Mouse (Mus musculus): ENCODE data around the gene Tmprss4. TPM values are rescaled to one million over a fixed set of nuclear protein-coding genes. Genes with fewer than 3 reads are reported as not detected.

The Tmprss4 gene
- total RNA-seq, 2 experiments from 2014 or later, result 0.12 TPM; not detected in 1

DNA sequence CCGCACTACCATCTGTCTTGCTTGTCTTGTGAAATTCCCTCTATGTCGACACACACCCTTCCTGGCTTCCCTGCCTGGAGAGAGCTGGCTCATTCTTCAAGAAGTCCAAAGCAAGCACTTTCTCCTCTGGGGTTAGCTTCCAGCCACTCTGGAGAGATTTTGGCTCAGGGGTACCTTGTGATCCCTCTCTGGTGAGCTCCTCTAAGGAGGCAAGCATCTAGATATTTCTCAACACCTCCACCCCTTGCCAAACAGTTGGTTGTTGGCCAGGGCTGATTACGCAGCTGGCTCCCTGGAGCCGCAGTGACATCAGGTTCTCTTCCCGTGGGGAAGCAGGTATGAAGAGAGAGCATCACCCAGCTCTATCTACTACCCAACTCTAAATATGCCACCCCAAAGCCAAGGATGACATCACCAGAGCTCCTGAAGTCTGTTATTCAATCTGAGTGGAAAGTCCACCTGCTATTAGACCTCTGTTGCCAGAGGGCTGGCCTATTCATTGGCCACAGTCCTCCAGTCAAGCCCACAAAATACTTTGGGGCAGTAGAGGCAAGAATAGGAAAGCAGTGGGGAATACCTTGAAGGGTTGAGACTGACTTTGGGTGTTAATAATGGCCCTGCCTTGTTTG lies 2.5 kb downstream of the Tmprss4 start:
- DNase-seq, result no peak
- intact Hi-C loops (cut with DNase I), result no loop called here

DNA sequence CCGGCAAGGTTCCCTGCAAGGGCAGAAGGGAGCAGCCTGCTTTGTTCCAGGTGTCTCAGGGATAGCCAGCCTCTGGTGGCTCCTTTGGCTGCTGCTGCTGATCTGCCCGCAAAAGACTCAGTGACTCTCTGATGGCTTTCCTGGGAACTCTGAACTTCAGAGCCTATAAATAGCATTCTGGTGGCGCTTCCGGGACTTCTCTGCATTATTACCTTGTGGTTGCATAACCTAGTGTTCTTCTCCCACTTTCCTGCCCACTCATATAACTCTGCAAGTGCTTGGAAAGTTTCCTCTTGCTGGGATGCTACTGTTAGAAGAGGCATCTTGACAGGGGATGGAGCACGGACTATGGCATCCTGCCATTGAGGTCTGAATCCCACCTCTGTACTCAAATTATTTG lies 6.3 kb downstream of the Tmprss4 start:
- intact Hi-C loops (cut with DNase I), result no loop called here
- no peak for DNase-seq

DNA sequence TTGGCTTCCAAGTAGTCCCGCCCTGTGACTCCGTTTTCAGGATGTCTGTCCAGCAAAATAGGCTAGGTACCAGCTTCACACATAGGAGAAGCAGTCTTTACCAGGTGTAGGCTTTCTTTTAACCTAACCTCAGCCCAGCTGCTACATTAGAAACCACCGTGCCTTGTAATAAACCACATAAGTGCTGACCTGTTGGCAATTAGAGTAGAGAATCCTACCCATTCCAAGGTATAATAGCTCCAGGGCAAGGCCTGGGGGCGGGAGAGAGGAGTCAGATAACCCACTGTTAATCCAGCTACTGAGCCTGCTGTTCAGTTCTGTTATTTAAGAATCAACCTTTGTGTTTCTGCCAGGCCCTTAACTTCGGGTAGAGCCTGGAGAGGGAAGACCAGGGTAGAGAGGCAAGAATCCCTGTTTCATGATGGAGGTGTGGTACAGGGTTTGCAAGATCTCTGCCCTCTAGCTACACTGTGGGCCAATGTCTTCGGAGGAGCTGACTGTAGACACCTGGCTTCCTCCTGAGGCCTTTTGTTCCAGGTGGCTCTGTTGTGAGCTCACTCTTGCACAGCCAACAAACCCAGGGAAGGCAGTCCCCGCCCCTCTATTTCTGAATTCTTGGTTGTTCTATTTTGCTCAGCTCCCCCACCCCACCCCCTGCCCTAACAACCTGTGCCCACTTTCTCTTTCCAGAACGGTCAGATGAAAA lies 7.6 kb downstream of the Tmprss4 start:
- intact Hi-C loops (cut with DNase I), result no loop called here

DNA sequence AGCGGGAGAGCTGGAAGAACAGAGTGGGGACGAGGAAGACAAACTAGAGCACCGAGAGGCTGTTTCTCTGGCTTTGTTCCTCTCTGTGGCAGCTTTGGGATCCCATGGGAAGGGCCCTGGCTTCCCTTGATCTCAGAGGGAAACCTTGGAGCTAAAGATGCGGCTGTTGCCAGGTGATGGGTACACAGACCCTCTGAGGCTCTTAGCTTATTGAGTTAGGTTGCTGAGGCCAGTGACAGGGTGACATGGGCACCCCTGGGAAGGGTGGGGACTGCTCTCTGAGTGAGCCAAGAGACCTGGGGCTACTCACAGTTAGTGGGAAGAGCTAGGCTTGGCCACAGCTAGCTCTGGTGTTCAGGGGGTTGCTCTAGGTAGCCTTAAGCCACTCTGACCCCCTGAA lies 8.4 kb downstream of the Tmprss4 start:
- intact Hi-C loops (cut with DNase I), result no loop called here
- no peak for DNase-seq

More for the DNA sequence above, 7.6 kb downstream of the Tmprss4 start:
- no peak for DNase-seq

DNA sequence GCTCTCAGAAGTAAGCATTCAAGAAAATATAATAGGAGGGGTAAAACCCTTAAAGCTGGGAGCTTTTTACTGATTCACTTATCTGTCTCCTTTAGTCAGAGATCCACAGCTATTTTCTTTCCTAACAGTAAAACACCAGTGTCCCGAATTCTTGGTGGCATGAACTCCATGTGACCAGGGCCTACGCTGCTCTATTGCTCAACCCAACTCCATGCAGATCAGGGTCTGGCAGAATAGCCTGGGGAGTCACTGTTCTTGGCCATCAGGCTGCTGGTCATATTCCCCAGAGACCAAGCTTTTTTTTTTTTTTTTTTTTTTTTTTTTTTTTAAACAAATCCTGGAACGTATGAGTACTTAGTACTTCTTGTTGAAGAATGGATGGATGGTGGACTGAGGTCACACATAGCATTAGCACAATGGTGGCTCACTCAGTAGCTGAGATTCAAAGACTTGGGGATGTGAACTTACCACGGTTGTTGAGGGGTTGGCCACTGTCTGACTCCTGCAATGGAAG lies 14.2 kb downstream of the Tmprss4 start:
- intact Hi-C loops (cut with DNase I), result no loop called here
- DNase-seq, result no peak

DNA sequence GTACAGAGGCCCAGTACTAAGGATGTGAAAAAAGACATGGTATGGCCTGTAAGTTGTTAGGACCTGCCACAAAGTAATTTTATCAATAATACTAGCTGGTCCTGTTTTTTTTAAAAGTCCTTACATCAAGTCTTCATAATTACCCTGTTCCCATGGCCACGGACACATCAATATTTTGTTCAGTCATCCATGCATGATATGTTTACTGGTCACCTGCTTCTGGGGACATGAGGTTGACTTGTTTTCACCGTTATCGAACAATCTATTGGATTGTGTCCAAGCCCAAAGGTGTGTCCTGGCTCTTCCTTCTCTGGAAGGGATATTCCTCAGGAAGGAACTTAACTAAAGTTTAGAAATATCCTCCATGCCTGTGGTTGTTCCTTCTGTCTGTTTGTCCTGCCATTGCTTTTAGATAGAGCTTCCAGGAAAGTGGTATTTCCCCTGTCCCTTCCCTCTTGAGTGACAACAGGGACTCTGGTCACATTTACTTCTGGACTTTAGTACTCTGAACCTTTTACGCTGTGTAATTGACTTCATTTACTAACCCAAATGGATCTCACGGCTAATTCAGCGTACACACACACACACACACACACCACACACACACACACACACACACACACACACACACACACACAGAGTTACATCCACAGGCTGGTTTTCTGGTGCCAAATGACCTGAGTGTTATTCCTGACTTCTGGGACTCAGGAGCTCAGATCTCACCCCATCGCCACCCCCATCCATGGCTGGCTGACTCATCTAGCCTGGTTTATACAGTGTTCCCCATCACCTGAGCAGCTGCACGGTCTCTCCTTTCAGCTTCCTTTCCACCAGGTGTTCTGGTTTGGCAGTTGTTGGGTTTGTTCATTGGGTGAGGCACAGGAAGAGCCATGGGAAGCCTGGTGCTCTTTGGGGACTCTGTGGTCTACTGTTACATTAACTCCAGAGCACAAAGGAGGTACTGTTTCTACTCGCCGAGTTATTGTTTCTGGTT lies 15.0 kb downstream of the Tmprss4 start:
- intact Hi-C loops (cut with DNase I), result no loop called here
- DNase-seq, result no peak

DNA sequence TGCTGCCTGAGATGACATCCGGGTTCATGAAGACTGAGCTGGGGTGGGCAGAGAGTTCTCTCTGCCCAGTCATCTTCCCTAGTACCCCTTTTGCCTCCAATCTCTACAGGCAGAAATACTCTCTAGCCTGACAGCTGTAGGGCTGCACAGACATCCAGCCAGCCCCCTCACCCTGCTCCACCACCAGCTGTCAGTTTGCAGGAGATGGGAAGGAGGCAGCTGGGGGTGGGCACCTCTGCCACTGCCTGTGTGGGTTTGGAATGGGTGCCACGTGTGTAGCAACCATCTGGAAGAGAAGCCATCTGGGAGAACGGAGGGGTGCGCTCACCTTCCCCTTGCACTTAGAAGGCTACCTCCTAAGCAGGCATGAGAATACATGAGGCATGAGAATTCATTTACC lies 18.6 kb downstream of the Tmprss4 start:
- intact Hi-C loops (cut with DNase I), result no loop called here
- no peak for DNase-seq

DNA sequence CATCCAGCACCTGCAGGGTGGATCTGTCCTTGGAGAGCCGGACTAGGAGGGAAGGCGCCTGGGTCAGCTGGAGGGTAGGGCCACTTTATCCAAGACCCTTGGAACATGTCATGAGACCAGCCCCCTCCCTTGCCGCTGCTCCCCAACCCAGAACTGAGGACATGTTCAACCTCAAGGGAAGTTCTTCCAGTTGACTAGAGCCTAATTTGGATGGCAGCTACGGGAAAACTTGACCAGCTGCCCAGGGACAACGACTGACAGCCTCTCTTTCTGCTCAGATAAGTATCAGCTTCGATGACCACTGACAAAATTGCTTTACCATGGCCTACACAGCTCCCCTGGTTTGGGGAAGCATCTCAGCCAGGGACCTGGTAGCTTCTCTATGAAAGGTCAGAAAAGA lies 20.6 kb downstream of the Tmprss4 start:
- DNase-seq, result no peak
- intact Hi-C loops (cut with DNase I), result no loop called here

DNA sequence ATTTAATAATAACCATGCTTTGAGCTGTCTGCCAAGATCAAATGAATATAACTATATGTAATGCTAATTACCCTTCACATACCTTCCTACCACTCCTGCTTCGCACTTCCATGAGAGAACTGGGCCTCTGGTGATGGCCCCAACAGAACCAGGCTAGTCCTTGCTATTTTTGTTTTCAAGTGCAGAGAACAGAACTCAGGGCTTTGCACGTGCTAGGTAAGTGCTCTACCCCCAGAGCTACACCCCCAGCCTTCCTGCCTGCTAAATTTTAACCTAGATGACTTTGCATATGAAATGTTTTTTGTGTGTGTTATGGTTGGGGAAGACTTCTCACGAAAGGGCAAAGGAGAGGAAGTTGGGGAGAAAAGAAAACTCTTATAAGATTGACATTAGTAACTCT lies 21.4 kb downstream of the Tmprss4 start:
- DNase-seq, result no peak
- intact Hi-C loops (cut with DNase I), result no loop called here

DNA sequence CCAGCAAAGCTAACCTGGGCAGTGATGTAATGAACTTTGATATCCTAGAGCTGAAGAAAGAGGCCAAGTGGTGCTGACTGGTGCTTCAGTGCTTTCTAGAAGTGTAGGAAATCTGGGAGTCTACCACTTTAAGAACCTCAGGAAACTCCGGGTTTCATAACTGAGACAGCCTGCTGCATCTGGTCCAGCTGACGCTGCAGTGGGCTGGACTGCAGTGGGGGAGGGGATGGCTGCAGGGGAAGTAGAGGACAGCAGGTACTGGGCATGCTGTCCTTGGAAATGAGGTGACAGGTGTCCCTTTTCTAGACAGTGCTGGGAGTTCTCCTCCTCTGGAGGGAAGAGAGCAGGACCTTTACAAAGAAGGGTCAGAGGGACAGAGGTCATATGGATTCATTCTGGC lies 22.1 kb downstream of the Tmprss4 start, which contains the start of gene BC049352:
BC049352 (plus strand) TSS at position 238 of the 400 bp plus-strand sequence.
- intact Hi-C loops (cut with DNase I), result no loop called here
- DNase-seq, result no peak

DNA sequence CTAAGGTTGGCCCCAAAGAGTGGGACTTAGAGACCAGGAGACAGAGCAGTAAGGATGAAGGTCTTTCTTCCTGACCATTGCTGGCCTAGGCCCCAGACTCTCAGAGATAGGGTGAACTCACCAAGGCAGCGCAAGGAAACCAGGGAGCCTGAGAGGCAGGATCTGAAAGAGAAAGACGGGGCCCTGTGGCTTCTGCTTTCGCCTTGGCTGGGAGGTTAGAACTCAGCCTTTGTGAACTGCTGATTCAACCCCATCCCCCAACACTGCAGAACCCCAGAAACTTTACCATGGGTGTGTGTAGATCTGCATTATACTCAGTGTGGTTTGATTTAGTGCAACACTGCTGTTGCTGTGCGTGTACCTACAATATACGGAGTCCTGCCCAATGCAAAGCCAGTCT lies 24.6 kb downstream of the Tmprss4 start:
- DNase-seq, result no peak
- intact Hi-C loops (cut with DNase I), result no loop called here

DNA sequence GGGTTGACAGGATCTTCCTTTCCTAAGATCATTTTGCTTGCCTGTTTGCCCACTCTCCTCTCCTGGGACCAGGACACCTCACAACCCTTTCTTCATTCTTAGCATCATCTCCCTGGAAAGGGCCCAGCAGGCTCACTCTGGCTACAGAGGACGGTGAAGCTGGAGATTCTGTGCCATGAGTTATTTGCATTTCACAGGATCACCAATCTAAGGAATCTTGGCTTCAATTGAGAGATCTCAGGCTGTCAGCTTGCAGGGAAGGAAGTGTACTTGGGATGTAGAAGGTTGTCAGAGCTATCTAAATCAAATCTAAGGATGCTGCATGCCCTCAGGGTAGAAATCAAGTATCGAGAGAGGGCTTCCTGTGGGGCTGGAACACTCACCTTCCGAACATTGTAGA lies 30.4 kb downstream of the Tmprss4 start:
- intact Hi-C loops (cut with DNase I), result no loop called here
- no peak for DNase-seq

DNA sequence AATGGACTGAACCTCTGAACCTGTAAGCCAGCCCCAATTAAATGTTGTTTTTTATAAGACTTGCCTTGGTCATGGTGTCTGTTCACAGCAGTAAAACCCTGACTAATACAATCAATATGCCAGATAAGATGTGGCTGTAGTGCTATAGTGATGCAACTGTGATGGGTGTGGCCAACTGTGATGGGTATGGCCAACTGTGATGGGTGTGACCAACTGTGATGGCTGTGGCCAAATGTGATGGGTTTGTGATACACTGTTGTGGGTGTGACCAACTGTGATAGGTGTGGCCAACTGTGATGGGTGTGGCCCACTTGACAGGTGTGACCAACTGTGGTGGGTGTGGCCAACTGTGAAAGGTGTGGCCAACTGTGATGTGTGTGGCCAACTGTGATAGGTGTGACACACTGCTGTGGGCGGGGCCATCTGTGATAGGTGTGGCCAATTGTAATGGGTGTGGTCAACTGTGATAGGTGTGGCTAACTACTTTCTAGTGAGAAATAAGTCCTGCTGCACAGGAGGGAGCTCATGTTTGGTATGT lies 32.8 kb downstream of the Tmprss4 start:
- intact Hi-C loops (cut with DNase I), result no loop called here
- DNase-seq, result no peak

DNA sequence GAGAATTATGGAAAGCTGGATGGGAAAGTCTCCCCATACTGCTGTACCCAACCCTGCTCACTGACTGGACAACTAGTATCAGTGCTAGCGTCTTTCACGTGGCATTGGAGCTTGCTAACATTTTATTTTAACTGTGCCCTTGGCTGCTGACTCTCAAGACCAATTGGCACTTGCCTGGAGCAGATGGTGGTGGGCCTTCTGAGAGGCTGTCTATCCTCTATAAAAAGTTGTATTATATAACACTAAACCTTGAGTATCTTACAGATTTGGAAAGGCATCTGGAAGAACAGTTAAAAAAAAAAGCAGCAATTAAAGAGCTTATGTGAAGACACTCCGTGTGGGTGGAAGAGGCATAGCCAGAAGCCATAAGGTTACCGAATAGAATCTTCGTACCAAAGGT lies 33.7 kb downstream of the Tmprss4 start:
- DNase-seq, result no peak
- intact Hi-C loops (cut with DNase I), result no loop called here

DNA sequence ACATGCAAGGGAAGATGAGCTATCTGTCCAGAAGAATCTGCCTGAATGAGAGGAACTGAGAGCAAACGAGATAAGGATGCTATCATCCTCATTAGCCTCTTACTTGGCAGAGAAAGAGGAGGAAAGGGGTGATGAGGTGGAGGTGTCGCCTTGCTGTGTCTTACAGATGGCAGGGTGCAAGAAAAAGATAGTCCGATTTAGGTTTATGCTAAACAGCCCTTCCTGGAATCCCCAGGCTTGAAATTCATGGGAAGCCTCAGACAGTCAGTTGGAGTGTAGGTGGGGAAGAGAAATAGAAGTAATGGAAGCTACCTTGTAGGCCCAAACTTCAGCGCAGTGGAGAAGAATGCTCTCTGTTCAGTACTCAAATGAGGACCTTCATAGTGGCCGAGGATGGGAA lies 36.0 kb downstream of the Tmprss4 start:
- intact Hi-C loops (cut with DNase I), result no loop called here
- DNase-seq, result no peak

DNA sequence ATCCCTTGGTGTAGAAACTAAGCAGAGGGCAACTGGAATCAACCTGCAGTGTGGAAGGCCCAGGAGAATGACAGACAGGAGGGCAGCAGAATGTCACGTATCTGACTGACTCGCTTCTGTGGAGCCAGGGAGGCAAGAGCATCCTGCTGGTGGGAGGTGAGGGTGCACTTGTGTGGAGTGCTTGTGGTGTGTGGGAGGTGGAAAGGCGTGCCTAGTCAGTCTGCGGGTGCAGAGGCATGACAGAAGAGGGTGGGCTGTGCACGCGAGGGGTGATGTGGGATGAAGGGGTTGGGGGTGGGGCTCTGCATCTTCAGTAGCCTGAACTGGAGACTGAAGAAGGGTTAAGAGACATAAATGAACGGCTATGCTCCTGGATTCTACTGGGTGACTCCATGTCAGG lies 50.5 kb downstream of the Tmprss4 start:
- intact Hi-C loops (cut with DNase I), result no loop called here
- DNase-seq, result no peak

DNA sequence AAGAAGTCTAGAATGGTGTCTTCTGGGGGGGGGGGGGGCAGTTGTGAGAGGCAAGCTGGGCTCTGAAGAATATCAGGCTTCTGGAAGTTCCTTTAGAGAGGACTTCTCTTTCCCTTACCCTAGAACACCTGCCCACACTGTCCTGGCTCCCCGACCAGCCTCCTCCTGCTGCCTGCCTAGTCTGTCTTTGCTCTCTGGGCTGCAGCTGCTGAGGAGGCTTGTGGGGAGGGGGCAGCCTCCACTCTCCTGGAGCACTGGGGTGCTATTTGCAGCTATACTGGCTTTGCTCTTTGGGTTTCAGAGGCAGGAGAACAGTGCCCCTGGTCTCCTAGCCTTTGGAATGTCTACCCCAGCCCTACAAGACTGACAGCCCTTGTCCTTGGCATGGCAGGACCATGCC lies 53.0 kb downstream of the Tmprss4 start:
- DNase-seq, result no peak
- intact Hi-C loops (cut with DNase I), result no loop called here

DNA sequence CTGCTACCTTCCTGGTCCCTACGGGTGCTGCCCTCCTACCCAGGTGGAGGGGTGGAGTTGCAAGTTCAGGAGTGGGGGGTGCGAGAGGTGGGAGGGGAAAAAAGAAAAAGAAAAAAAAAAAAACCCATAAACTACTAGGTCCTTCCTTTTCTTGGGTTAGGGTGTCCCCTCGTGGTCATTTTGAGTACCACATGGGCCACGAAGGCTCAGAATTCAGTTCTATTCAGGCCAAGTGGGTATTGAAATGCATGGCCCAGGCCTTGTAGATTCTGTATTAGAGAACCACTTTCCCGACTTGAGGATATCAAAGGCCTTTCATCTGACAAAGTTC lies 57.7 kb downstream of the Tmprss4 start:
- DNase-seq, result peak; percentile 58 to 78
- intact Hi-C loops (cut with DNase I), result loop anchor here (1.0 to 5.0 kb wide), 3 partner anchors 25 to 174 kb away; no protein-coding TSS in a partner anchor

DNA sequence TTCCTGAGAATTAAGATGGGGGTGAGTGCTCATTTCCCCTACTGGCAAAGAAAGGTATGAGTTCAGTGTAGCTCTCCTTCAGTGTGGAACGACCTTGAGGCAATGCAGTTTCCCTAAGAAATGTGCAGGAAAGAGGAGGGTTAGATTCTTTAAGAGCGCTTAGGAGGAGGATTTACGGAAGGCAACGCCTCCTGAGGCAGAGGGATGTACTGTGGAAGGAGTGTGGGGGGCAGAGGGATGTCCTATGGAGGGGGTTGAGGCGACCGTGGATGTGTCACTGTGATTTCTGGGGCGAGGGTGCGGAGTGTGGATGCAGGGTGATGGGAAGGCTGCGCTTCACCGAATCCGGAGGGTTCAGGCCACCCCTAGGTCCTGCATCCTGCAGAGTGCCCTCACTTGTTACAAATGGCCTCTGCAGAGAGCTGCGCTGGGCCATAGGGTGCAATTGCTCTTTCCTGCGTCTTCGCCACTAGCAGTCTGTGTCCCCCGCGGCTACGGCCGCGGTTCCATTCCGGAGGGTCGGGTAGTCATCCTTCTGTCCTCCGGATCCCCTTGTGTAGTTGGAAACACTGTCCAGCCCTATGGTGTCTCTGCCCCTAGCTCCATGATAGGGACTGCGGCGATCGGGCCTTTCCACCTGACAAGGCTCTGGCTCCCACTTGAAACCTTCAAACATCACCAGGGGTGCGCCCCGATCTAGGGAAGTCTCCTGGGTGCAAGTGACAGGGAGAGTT lies 58.2 kb downstream of the Tmprss4 start:
- intact Hi-C loops (cut with DNase I), result loop anchor here (1.0 to 5.0 kb wide), 3 partner anchors 24 to 173 kb away; no protein-coding TSS in a partner anchor
- no peak for DNase-seq

DNA sequence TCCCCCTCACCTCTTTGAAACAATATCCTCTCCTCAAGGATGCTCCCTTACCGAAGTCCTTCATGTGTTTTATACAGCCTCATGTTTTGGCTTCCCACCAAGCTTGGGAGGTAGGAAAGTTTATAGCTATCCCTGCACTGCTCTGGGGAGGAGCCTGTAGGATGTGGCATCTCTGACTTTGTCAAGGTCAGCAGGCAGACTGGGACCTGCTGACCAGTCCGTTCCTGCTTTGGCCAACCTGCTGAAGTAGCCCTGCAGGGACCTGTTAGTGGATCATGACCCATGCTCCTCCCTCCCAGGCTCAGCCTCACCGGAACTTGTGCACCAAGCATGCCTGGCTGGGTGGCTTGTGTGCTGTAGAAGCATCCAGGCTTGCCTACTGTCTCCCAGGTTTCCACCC lies 61.2 kb downstream of the Tmprss4 start:
- intact Hi-C loops (cut with DNase I), result no loop called here
- no peak for DNase-seq
